Mouse (Mus musculus) adipose tissue, adult 10 weeks (tissue): ENCODE measurements around the gene Arnt. TPM values are rescaled to one million over a fixed set of nuclear protein-coding genes. Genes with fewer than 3 reads are reported as not detected.

Experiments used
- polyA plus RNA-seq: library from polyadenylated mRNA; stranded (reverse); fragments of 350-450 nt; fragmentation: Illumina TruSeq; extraction: RNeasy Lipid Tissue Mini Kit (QIAGEN cat#74804); gene quantifications from one replicate; pipeline ENCODE4 v1.2.3, GENCODE M21; 2014; ENCODE audit warnings: low read depth, low replicate concordance

Arnt gene
- polyA plus RNA-seq: 32.5 TPM

DNA sequence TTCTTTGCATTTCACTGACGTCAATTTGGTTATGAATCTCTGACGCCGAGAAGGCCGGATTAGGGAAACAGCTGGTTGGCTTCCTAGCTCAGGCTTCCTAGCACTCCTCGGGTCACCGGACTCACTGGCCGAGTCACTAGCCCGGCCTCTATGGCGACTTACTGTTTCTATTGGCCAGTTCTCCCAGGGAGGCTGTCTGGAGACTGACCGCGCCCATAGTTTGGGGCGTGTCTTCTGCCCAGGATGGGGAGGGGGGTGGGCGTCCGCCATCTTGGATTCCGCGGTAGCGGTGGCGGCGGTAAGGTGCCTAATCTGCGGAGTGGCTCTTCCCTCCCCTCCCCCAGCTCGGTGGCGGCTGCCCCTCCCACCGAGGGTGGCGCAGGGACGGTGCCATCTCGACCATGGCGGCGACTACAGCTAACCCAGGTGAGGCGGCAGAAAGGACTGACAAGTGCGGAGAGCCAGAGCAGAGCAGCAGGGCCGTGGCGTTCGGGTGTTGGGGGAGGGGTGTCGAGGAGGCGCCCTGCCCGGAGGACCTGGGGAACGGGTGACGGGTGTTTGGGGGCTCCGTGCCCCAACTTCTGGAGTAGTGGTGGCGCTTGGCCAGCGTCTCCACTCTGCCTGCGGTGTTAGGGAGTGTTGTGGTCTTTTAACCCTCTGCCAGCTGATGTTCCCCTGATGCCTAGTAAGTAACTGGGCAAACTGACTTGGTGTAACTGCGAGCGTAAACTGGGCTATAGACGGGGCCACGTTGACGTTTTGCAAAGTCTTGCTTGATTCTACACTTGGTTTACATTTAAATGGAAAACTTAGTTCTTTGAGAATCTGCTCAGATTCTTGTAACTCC is at the start of gene Arnt:
Gene Arnt, plus strand, starts transcription at position 253 of the 847 bp plus-strand sequence.

DNA sequence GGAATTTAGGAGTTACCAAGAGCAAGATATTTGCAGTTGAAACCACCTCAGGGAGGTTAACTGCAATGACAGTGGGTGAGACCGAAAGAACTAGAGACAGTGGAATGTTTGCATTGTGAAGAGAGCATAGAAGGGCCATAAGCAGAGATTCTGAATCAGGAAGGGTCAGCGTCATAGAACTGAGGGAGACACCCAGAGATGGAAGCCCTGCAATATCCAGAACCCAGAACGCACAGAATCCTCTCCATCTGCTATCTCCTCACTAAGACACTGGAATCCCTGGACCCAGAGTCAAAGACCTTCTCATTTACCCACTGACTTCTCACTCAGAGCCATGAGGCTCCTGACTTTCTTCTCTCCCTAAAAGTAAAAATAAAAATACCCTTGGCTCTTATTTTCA is 31.4 kb upstream of the Arnt start, which contains the start of gene 4930558C23Rik:
Gene 4930558C23Rik, minus strand, starts transcription at position 101 of the 400 bp plus-strand sequence.

DNA sequence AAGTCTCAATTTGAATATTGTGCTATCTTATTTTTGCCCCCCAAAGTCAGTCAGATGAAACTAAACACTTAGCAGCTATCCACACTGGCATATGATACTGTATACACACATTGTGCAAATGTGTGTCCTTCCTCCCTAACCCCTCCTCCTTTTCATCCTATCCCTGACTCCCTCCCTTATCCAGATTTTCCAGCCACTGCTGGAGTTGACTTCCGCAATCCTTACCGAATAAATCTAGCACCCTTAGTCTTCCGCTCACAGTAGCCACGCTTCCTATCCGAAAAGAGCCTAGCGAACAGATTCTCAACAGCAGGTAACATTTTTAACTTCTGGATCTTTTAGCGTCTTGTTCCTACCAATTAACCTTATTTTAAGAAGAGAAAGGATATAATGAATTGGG is 64.8 kb downstream of the Arnt start, which contains the start of gene Ctsk:
Gene Ctsk, plus strand, starts transcription at position 233 of the 400 bp plus-strand sequence.

DNA sequence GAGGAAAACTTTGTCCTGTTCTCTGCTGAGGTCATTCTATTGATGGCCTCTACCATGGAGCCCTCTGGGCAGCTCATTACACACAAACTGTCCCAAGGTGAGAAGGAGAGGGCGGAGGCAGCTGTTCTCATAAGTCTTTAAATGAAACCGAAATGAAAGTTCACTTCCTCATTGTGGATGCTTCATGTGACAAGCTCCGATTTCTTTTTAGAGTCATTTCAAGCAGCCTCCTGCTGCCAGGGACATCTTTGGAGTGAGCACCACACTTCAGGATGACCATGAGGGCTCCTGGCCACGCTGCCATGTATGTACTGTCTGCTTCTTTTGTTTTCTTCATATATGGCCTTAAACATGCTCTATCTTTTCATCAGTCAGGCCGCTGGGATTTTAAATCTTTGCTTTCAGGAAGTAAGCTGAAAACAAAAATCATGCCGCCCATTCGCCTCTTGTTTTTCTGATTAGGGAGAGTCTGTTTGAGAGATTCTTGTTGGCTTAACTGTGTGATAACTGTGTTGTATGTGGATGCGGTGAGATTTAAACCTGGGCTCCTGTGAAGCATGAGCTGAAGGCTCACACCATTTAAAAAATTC is 92.5 kb downstream of the Arnt start, which contains the start of gene Ctss:
Gene Ctss, plus strand, starts transcription at position 165 of the 590 bp plus-strand sequence.

Other genes starting within 250 kb of the Arnt start
- 18.6 TPM for gene Gabpb2, start 216.5 kb upstream of the Arnt start, polyA plus RNA-seq
- gene Cdc42se1, start 205.7 kb upstream of the Arnt start, polyA plus RNA-seq: 69.2 TPM
- gene Mllt11, start 202.2 kb upstream of the Arnt start, polyA plus RNA-seq: 22.7 TPM
- gene Gm128, start 192.8 kb upstream of the Arnt start, polyA plus RNA-seq: 5.9 TPM
- 3.7 TPM for gene Bnipl, start 183.2 kb upstream of the Arnt start, polyA plus RNA-seq
- 62.4 TPM for gene Mindy1, start 153.0 kb upstream of the Arnt start, polyA plus RNA-seq
- 19.0 TPM for gene Prune1, start 152.3 kb upstream of the Arnt start, polyA plus RNA-seq
- gene Anxa9, start 127.2 kb upstream of the Arnt start, polyA plus RNA-seq: 18.4 TPM
- gene Cers2, start 119.6 kb upstream of the Arnt start, polyA plus RNA-seq: 147 TPM
- gene Setdb1, start 77.2 kb upstream of the Arnt start, polyA plus RNA-seq: 22.0 TPM
- gene 4930558C23Rik, start 31.5 kb upstream of the Arnt start, polyA plus RNA-seq: 2.8 TPM
- 25.0 TPM for gene Ctsk, start 64.9 kb downstream of the Arnt start, polyA plus RNA-seq
- gene Ctss, start 92.4 kb downstream of the Arnt start, polyA plus RNA-seq: 92.8 TPM
- 2.4 TPM for gene Hormad1, start 125.3 kb downstream of the Arnt start, polyA plus RNA-seq
- 35.2 TPM for gene Golph3l, start 154.5 kb downstream of the Arnt start, polyA plus RNA-seq
- 86.7 TPM for gene Ensa, start 190.6 kb downstream of the Arnt start, polyA plus RNA-seq
- gene Mcl1, start 224.4 kb downstream of the Arnt start, polyA plus RNA-seq: 80.7 TPM